Mouse (Mus musculus) lung, embryonic 14.5 days (tissue): ENCODE measurements around the gene Slc27a3. TPM values are rescaled to one million over a fixed set of nuclear protein-coding genes. Genes with fewer than 3 reads are reported as not detected.

ENCODE experiments used
- ATAC-seq: fragments of 200-750 bp; cut with Nextera tagmentation; 2 replicates; pipeline ENCODE4 v1.8.0; 2017; ENCODE audit warnings: mild to moderate bottlenecking, moderate TSS enrichment, moderate library complexity; ENCODE audit not compliant: insufficient read depth
- DNase-seq: peaks from one replicate; pipeline ENCODE4 v3.0.0-alpha.2; 2015
- H3K27ac ChIP-seq: fragments of 300-500 bp; sonication (generic); 2 replicates; pipeline ENCODE4 v1.5.1; 2014; ENCODE audit warnings: low read depth, mild to moderate bottlenecking, moderate library complexity
- H3K27me3 ChIP-seq: fragments of 300-500 bp; sonication (generic); 2 replicates; pipeline ENCODE4 v1.6.1; 2014; ENCODE audit warnings: low read length, control low read depth; ENCODE audit not compliant: insufficient read depth
- H3K36me3 ChIP-seq: fragments of 300-500 bp; sonication (generic); 2 replicates; pipeline ENCODE4 v1.6.1; 2014; ENCODE audit warnings: control low read depth; ENCODE audit not compliant: insufficient read depth
- H3K4me1 ChIP-seq: fragments of 300-500 bp; sonication (generic); 2 replicates; pipeline ENCODE4 v1.6.1; 2014; ENCODE audit warnings: antibody characterized with exemption, control low read depth; ENCODE audit not compliant: insufficient read depth
- H3K4me2 ChIP-seq: fragments of 300-500 bp; sonication (generic); 2 replicates; pipeline ENCODE4 v1.6.1; 2014; ENCODE audit warnings: mild to moderate bottlenecking
- H3K4me3 ChIP-seq: fragments of 300-500 bp; sonication (generic); 2 replicates; pipeline ENCODE4 v1.5.1; 2014; ENCODE audit warnings: low read depth, low read length
- H3K9ac ChIP-seq: fragments of 300-500 bp; sonication (generic); 2 replicates; pipeline ENCODE4 v1.6.1; 2014
- H3K9me3 ChIP-seq: fragments of 300-500 bp; sonication (generic); 2 replicates; pipeline ENCODE4 v1.6.1; 2016; ENCODE audit warnings: low read depth, low read length, control low read depth
- CTCF ChIP-seq: IDR thresholded peaks from 2 replicates; pipeline ENCODE4 v1.5.1; 2016; ENCODE audit warnings: antibody characterized with exemption, low read depth
- WGBS: fragments of 180-500 bp; shearing (Covaris S2); extraction: QIAGEN DNeasy Blood & Tissue Kit; methylation state at CpG from one replicate; pipeline ENCODE4 v1.1.7; 2014; 5-methylcytosine and 5-hydroxymethylcytosine counted together
- polyA plus RNA-seq: library from polyadenylated mRNA; unstranded; fragments of >200 nt; fragmentation: Nextera tagmentation; extraction: Ambion mirVana; gene quantifications from 2 replicates; pipeline ENCODE4 v1.2.1, GENCODE M21; 2014

Gene Slc27a3
- polyA plus RNA-seq, 1 experiment from 2014 or later: 18.4 TPM

DNA sequence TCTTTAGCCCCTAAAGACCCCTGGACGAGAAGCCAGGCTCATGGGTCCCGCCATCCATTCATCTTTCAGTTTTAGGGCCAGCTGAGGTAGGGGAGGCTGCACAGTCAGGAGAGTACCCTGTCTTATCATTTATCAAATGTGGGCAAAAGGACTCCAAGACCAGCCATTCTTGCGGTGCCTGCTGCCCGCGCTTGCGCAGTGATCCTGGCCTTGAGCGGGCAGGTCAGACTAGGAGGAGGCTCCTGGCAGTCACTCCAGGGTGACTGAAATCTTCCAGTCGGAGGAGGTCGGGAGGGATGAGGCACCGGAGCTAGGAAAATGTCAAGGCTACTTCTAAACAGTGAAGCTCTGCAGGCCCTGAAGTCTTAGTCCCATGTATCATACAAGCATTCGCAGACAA is 8.0 kb downstream of the Slc27a3 start:
- H3K27ac ChIP-seq: no peak overlapping the region
- H3K27me3 ChIP-seq: no peaks in the 10 kb centered on the region
- no peak for DNase-seq
- 58% methylated on average over 11 of the region's 11 CpGs for WGBS
- no peak overlapping the region for H3K4me3 ChIP-seq
- H3K36me3 ChIP-seq: peaks cover 15% of the 10 kb centered on the region; the same call in 1 of the 2 replicates
- H3K4me2 ChIP-seq: no peak overlapping the region
- no peak for TF ChIP-seq CTCF
- no peaks in the 10 kb centered on the region for H3K4me1 ChIP-seq
- ATAC-seq: no peak
- no peak overlapping the region for H3K9ac ChIP-seq
- no peaks in the 10 kb centered on the region for H3K9me3 ChIP-seq

- Histone ChIP-seq H3K9ac (no peak overlapping the region), H3K4me2 (no peak overlapping the region), H3K9me3 (no peaks in the 10 kb centered on the region), H3K27ac (no peak overlapping the region), H3K4me1 (no peaks in the 10 kb centered on the region), H3K36me3 (no peaks in the 10 kb centered on the region), H3K4me3 (no peak overlapping the region), H3K27me3 (no peaks in the 10 kb centered on the region)
- ATAC-seq (no peak), DNase-seq (no peak)
- no peak for TF ChIP-seq CTCF
- 65% methylated on average over 5 of the region's 5 CpGs for WGBS
Measured at GRCm38 (mm10) chr3:90378496-90378895, 11.2 kb downstream of the Slc27a3 start.

GRCm38 (mm10) chr3:90376247-90376585 is 13.5 kb downstream of the Slc27a3 start:
- ATAC-seq (no peak), DNase-seq (no peak)
- no peak overlapping the region for H3K4me3 ChIP-seq
- no peaks in the 10 kb centered on the region for H3K4me1 ChIP-seq
- H3K27ac ChIP-seq: no peak overlapping the region
- no peak for TF ChIP-seq CTCF
- H3K9ac ChIP-seq: no peak overlapping the region
- H3K36me3 ChIP-seq: no peaks in the 10 kb centered on the region
- H3K4me2 ChIP-seq: no peak overlapping the region
- WGBS: 67% methylated on average over 1 of the region's 1 CpGs
- no peaks in the 10 kb centered on the region for H3K9me3 ChIP-seq
- H3K27me3 ChIP-seq: no peaks in the 10 kb centered on the region

- ATAC-seq (no peak), DNase-seq (no peak)
- Histone ChIP-seq H3K4me2 (no peak overlapping the region), H3K36me3 (no peaks in the 10 kb centered on the region), H3K27ac (no peak overlapping the region), H3K27me3 (no peaks in the 10 kb centered on the region), H3K9me3 (no peaks in the 10 kb centered on the region), H3K4me3 (no peak overlapping the region), H3K4me1 (no peaks in the 10 kb centered on the region), H3K9ac (no peak overlapping the region)
- WGBS: 43% methylated on average over 3 of the region's 3 CpGs
- TF ChIP-seq CTCF: no peak
Measured at GRCm38 (mm10) chr3:90375562-90376246, 14.0 kb downstream of the Slc27a3 start.

- ATAC-seq: no peak
- TF ChIP-seq CTCF: no peak
- no peak overlapping the region for H3K27ac ChIP-seq
Measured at GRCm38 (mm10) chr3:90374368-90374767, 15.4 kb downstream of the Slc27a3 start.

GRCm38 (mm10) chr3:90373432-90374028 is 16.2 kb downstream of the Slc27a3 start:
- Histone ChIP-seq H3K36me3 (no peaks in the 10 kb centered on the region), H3K4me3 (no peak overlapping the region), H3K4me2 (no peak overlapping the region), H3K9ac (no peak overlapping the region), H3K27me3 (no peaks in the 10 kb centered on the region), H3K9me3 (no peaks in the 10 kb centered on the region), H3K4me1 (no peaks in the 10 kb centered on the region), H3K27ac (no peak overlapping the region)
- DNase-seq: peak; percentile 96
- peak; percentile 69 for ATAC-seq
- WGBS: 23% methylated on average over 4 of the region's 4 CpGs
- TF ChIP-seq CTCF: peak; percentile 88

More at GRCm38 (mm10) chr3:90374368-90374767, 15.4 kb downstream of the Slc27a3 start:
- Histone ChIP-seq H3K4me1 (no peaks in the 10 kb centered on the region), H3K9ac (no peak overlapping the region), H3K36me3 (no peaks in the 10 kb centered on the region), H3K9me3 (no peaks in the 10 kb centered on the region), H3K4me2 (no peak overlapping the region), H3K4me3 (no peak overlapping the region), H3K27me3 (no peaks in the 10 kb centered on the region)
- WGBS: 72% methylated on average over 4 of the region's 4 CpGs
- DNase-seq: no peak

DNA sequence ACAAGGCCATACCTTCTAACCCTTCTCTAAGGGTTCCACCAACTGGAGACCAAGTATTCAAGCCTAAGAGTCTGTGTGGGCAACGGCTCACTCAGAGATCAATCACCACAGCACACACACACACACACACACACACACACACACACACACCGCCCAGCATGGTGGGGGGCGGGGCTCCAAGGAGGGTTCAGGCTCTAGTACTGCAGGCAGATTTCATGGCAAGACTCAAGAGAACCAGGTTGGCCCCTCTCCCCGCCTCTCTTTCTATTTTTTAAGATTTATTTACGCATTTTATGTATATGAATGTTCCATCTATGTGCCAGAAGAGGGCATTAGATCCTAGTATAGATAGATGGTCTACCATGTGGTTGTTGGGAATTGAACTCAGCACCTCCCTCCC is 16.9 kb downstream of the Slc27a3 start:
- 49% methylated on average over 5 of the region's 5 CpGs for WGBS
- Histone ChIP-seq H3K4me1 (no peaks in the 10 kb centered on the region), H3K4me3 (no peak overlapping the region), H3K9me3 (no peaks in the 10 kb centered on the region), H3K27me3 (no peaks in the 10 kb centered on the region), H3K36me3 (no peaks in the 10 kb centered on the region), H3K27ac (no peak overlapping the region), H3K9ac (no peak overlapping the region), H3K4me2 (no peak overlapping the region)
- TF ChIP-seq CTCF: no peak
- DNase-seq: no peak
- peak; percentile 16; the same call in 1 of the 2 replicates for ATAC-seq
